Mouse (Mus musculus): ENCODE measurements around the gene Gmip.

Gene Gmip

DNA sequence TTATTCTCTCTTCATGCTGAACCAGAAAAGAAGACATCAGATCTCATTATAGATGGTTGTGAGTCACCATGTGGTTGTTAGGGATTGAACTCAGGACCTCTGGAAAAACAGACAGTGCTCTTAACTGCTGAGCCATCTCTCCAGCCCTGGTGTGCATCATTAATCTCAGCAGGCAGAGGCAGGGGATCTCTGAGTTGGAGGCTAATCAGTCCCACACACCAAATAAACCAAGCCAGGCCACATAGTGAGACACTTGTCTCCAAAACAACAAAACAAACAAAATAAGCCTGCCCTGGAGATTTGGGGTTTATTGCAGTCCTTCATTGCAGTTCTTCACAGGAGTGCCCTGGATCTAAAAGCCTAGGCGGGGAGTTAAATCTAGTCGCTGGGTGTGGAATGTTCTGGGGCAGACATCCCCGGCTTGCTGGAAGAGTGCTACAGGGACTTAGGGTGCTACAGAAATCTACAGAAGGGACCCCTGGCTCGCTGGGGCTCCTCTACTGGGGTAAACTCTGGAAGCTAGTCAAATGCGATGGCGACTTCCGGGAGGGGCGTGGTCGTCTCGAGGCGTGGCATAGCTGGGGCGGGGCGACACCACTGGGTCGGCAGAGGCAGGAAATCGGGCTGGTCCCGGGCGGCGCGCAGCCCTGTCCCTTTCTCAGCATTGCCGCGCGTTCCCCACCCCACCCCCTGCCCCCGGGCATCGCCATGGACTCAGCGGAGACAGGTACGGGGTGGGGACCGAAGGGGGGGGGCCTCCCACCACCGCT lies at the start of gene Gmip:
Gene Gmip (plus strand): TSS at position 586 of the 770 bp plus-strand sequence.
- peak; percentile 85 to 90 for DNase-seq

DNA sequence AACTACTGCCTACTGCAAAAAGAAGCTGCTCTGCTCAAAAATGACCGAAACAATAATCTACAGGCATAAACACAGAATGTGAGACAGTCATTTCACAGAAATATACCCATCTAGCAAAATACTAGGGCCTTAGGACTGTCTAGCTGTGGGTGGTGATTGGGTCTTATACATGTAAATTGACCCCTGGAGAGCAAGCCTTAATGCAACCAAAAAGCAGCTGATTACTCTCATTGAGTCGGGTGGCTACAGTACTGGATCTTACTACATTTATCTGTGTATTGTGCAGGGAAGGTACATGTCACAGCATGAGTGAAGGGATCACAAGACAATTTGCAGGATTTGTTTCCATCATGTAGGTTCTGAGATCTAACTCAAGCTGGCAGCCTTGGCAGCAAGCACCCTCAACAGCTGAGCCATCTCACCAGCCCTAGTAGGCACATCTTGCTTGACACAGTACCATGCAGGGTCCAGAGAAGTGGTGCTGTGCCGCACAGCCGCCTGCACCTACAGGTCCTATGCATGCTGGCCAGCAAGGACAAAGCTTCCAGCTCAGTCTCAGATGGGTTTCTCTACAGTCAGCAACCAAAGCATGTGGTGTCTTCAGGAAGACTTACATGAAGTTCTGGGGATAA lies 46.5 kb upstream of the Gmip start:
- no peak for DNase-seq

DNA sequence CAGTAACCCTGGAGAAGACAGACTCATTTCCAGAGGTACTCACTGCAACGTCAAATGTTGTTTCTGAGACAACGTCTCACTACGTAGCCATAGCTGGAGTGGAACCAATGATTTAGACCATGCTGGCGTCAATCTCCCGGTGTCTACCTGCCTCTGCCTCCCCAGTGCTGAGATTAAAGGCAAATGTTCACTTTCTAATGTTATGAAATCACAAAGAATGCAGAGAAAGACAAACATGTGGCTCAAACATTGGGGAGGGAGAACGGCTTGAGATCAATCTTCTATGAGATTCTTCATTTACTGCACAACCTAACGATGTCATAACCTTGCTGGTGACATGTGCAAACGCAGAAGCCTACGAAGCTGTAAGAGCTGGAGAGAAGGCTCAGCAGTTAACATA lies 37.3 kb upstream of the Gmip start:
- DNase-seq, result no peak

DNA sequence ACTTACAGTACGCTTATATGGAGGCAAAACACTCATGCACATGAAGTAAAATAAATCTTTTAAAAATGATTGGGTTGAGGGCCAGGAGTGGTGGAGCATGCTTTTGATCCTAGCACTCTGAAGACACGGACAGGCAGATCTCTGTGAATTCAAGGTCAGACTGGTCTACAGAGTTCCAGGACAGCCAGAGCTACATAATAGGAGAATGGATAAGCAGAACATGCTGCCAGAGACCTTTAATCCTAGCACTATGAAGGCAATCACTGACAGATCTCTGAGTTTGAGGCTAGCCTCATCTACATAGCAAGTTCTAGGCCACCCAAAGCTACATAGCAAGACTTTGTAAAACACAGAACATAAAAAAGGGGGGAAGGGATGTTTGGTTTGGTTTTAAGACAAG lies 36.4 kb upstream of the Gmip start:
- DNase-seq, result no peak

DNA sequence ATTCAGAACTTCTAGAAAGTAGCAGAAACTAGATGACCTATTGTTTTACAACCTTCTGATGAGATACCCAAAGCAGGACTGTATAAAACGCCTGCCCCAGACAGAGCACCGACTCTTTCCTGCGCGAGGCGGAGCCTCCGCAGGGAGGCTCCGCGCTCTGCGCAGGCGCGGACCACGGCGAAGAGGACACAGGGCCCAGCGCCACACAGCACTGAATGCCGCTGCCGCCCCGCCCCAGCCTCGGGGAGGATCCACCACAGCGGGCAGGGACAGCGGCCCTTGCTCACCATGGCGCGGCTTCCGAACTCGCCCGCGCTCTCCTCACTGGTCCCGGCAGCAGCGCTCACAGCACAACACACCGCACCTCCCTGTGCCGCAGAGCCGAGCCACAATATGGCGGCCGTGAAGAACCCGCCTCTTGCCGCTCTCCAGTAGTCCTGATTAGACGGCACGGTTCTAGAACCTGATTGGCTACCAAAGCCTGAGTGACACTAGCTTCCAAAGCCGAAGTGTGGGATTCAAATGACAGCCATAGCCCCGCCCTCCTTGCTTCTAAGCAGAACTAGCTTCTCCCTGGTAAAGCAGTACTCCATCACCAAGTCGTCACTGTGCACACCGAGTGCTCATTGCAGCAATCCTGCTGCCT lies 33.9 kb upstream of the Gmip start, which contains the start of gene Gm20422:
Gene Gm20422 (minus strand): TSS at position 384 of the 646 bp plus-strand sequence.
- peak; percentile 91 to 94 for DNase-seq

DNA sequence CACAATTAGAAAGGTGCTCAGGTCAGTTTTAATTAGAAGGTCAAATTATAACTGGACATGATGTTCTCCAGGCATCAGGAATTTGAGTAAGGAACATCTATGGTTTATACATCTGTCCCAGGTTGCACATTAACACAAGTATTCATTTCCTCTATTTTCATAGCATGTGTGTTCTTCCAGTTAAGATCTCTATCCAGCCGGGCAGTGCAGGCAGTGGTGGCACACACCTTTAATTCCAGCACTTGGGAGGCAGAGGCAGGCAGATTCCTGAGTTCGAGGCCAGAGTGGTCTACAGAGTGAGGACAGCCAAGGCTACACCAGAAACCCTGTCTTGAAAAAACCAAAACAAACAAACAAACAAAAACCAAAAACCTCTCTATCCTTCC lies 33.3 kb upstream of the Gmip start:
- no peak for DNase-seq

DNA sequence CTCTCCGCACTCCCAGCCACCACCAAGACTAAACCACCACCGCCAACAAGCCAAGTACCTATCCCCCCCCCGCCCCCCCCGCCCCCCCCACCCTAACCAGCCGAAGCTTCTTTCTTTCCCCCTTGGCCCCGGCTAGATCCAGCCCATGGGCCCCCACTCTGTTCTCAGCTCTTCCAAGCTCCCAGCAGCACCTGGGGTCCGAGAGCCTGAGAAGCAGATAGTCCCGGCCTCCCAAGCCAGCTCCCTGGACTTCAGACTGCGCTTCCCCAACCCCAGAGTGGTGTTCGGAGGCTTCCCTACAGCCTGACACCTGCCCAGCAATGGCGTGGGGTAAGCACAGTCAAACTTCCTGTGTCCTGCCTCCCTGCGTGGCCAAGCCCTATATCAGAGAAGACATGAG lies 31.4 kb upstream of the Gmip start:
- DNase-seq, result no peak

DNA sequence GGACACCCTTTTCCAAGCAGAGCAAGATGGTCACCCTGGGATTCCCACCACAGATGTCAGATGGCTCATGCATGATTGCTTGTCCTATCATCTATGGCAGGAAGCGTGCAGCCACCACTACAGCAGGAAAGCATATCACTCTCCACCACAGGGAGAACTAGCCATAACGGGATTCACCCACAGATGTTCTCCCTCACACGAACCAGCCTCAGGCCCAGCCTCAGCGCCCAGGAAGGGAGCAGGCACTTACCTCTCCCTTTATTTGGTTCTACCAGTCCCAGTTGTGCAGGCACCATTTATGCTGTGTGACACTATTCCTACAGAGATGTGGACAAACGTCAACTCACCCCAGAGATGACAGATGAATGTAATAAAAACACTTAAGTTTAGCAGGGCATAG lies 19.4 kb upstream of the Gmip start:
- no peak for DNase-seq

DNA sequence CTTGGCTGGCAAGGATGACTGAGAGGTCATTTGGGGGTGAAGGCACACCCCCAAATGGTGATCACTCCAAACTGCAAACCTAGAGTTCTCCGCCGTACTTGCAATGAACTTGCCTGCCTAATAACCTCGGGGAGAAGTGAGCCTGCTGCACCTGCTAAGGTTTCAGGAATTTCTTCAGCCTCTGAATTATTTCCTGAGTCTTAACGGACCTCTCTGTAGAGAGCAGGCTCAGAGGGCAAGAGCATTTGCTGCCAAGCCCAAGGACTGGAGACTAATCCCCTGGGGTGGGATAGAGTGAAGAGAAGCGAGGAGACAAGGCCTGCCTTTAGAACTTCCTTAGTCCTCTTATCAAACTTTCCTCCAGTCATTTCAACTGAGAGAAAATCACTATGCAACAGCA lies 18.7 kb upstream of the Gmip start:
- DNase-seq, result no peak

DNA sequence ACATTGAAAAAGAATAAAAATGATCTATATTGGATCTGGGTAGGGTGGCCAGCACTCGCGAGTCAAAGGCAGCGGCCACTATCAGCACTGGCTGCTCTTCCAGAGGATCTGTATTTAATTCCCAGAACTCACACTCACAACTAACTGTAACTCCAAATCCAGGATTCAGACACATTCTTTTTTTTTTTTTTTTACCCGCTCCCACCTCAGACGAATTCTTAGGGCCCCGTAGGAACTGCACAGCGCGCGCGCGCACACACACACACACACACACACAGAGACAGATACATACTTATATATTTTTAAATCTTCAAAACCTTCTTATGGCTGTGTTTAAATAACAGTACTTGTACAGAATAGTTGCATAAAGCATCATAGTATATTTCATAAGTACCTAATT lies 18.1 kb upstream of the Gmip start:
- DNase-seq, result no peak

DNA sequence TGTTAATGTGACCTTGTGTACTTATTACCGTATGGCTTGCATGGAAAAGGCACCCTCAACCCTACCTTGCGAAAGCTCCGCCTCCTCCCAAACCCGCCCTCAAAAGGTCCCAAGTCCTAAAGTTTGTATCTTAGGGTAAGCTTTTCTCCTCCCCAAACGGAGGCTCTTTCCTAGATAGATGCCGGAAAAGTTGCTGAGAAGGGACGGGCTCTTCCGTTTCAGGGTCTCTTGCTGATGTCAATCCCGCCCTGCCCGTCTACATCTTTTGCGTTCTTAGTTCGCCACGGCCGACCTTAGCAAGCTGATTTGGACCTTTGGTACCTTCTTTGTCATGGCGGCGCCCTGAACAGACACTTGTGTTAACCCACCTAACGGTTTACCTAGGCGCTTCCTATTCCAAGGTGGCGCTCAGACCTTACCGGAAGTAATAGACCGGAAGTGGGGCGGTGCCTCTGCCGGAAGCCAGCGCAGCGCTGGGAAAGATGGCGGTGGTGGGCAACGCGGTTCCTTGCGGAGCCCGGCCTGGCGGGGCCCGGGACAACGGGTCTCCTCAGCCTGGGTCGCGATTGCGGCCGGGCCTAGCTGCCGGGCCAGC lies 17.6 kb upstream of the Gmip start, which contains the start of the genes Atp13a1 and Zfp866:
Gene Atp13a1 (plus strand): TSS at position 391 of the 595 bp plus-strand sequence.
Gene Zfp866 (minus strand): TSS at position 406 of the 595 bp plus-strand sequence.
- peak; percentile 90 to 92 for DNase-seq

DNA sequence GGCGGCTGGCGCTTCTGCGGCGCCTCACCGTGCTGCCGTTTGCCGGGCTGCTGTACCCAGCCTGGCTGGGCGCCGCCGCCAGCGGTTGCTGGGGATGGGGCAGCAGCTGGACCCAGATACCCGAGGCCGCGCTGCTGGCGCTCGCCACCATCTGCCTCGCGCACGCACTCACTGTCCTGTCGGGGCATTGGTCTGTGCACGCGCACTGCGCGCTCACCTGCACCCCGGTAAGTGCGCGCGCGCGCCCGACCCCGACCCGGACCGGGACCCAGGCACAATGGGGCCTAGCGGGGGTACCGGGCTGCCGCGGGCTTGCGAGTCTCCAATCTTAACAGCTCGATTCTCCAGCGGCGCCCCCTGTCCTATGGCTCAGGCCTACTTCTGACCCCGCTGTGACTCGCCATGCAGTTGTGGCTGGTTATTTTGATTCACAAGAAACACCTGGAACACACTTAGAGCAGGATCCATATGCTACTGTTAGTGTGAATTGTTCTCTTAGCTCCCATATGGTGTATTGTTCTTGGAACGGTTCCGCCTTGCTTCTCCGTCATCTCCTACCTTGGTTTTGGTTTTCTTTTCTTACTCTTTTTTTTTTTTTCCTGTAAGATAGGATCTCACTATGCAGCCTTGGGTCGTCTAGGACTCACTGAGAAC lies 16.9 kb upstream of the Gmip start:
- DNase-seq, result peak in 1 of 2 experiments; percentile 37

DNA sequence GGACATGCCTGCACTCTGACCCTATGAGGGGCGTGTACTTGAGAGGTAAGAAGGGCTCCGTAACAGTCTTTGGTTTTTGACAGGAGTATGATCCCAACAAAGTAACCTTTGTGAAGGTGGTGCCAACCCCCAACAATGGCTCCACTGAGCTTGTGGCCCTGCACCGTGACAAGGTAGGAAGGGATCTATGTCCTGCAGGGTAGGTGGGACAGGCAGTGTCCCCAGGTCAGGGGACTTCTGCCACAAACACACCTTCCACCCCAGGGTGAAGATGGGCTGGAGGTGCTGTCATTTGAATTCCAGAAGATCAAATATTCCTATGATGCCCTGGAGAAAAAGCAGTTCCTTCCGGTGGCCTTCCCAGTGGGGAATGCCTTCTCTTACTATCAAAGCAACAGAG lies 14.8 kb upstream of the Gmip start:
- no peak for DNase-seq

DNA sequence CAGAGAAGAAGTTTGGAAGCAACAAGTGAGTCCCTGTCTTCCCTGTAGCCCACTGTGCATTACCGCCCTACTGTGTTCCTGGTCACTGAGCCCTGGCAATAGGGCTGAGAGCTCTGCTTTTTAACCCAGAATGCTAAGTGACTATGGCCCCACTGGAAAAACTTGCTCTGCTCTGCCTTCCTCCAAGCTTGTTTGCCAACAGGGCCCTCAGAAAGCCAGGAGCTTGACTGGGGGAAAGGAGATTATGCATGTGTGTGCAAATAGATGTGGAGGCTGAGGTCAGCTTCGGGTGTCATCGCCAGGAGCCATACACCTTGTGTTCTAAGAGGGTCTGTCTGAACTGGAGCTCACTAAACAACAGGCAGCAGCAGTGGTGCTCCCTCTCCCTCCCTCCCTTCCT lies 14.4 kb upstream of the Gmip start:
- DNase-seq, result no peak

DNA sequence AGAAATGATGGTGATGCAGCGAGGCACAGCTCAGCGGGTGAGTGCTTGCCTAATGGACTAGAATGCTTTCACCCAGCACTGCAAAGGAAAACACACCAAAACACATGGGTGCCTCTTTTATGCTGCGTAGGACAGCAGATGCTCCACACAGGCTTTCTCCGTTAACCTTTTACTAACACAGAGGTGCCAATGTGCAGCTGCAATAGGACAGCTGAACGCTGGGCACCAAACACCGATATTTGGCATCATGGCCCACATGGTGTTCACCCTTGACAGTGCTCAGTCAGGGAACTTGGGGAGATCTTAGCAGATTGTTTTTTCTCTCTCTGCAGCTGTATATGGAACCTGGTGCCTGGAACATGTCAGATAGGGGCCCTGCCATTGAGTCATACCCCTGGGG lies 13.6 kb upstream of the Gmip start:
- DNase-seq, result no peak

DNA sequence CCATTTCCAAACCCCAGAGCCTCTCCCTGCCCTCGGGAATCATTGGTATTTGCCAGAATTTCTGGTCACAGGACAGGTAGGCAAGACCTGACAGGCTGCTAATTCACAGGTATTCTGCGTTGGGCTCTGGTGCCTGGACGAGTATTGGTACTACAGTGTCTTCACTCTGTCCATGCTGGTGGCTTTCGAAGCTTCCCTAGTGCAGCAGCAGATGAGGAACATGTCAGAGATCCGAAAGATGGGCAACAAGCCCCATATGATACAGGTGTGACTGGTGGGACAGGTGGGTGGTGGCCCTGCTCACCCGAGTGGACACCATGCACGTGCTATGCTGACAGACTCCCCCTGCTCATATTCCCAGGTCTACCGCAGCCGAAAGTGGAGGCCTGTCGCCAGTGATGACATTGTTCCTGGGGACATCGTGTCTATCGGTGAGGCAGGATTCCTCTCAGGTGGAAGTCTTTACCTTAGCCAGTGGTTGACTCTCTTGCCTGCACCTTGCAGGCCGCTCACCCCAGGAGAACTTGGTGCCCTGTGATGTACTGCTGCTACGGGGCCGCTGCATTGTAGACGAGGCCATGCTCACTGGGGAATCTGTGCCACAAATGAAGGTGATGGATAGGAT lies 11.6 kb upstream of the Gmip start:
- no peak for DNase-seq

DNA sequence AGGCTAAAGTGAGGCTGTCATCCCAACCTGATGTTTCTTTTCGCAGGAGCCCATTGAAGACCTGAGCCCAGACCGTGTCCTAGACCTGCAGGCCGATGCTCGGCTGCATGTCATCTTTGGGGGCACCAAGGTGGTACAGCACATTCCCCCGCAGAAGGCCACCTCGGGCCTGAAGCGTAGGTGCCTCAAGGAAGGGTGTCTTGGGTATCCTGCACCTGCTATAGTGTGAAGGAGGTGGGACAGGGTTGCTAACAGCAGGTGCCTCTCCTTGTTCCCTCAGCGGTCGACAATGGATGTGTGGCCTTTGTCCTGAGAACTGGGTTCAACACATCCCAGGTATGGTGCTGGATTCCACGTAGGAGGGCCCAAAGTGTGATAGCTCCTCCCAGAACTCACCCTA lies 10.8 kb upstream of the Gmip start:
- DNase-seq, result no peak

DNA sequence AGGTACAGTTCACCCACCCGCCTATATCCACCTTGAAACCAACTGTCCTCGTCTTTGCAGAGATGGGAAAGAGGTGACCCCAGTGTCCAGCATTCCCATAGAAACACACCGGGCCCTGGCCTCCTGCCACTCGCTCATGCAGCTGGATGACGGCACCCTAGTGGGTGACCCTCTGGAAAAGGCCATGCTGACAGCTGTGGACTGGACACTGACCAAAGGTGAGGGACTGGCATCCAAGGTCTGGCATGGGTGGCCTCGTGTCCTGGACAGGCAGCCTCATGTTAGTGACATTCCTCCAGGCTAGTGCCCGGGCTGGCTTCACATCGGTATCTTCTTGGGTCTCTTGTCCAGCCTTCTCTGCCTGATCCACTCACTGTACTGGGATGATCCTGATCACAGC lies 9.2 kb upstream of the Gmip start:
- DNase-seq, result no peak

DNA sequence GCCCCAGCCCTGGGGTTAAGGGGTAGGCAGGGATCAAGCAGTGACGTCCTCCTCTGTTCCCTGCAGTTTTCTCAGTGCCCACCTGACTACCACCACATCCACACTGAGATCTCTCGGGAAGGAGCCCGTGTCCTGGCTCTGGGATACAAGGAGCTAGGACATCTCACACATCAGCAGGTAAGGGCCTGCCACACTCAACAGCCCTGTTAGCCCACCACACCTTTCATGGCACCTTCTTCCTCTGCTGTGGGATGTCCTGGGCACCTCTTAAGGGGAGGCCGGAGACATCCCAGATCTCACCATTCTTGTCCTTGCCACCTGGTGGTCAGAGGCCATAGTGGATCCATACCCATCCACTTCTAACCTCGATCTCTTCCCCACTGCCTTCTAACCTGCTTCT lies 8.5 kb upstream of the Gmip start:
- no peak for DNase-seq

DNA sequence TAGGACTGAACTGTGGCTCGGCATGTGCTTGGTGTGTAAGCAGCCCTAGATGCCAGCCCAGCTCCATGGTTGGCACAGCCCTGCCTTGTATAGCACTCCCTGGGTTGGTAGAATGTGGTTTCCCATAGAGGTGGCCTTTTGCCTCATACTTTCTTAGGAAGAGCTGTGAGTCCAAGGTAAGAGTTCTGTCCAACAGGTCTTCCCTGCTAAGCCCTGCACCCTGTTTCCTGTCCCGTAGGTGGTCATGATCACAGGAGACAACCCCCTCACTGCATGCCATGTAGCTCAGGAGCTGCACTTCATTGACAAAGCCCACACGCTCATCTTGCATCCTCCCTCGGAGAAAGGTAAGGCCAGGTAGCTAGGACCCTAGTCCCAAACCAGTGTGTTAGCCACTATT lies 6.7 kb upstream of the Gmip start:
- DNase-seq, result peak in 1 of 2 experiments; percentile 9

DNA sequence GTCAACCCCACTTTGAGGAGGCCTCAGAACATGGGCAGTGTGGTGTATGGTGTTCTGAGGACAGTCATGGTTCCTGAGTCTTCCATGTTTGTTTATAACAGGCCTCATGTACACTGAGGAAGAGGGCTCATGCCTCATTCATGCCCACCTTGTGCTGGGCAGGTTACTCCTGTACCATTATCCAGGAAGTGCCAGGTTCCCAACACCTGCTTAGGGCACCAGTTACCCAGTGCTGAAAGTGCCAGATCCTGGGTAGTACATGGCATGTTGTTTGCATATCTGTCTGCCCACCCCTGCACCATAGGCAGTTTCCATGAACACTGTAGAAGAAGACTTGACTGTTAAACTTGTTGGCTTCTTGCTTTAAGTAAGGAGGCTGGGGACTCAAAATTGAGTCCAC lies 6.3 kb upstream of the Gmip start:
- no peak for DNase-seq

DNA sequence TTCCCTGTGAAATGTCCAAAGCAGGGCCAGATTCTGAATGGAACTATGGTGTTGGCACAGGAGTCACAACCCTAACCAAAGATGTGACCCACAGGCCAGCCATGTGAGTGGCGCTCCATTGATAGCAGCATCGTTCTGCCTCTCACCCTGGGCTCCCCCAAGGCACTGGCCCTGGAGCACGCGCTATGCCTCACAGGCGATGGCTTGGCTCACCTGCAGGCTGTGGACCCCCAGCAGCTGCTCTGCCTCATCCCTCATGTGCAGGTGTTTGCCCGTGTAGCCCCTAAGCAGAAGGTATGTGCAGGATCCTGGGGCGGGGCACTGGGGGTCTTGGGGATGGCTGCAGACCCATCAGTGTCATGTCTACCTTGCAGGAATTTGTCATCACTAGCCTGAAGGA lies 5.1 kb upstream of the Gmip start:
- peak in 1 of 2 experiments; percentile 17 for DNase-seq

DNA sequence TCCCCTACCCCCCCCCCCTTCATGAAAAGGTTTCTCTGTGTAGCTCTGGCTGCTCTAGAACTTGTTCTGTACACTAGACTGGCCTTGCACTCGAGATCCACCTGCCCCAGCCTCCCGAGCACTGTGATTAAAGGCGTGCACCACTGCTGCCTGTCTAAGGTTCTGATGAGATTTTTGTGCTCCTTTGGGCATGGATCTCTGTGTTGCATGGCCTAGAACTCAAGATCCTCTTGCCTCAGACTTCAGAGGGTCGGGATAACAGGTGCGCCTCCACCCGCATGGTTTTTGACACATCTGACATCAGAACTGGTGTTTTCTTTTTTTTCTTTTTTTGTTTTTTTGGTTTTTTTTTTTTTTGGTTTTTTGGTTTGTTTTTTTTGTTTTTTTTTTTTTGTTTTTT lies 3.9 kb upstream of the Gmip start:
- no peak for DNase-seq
